Mouse (Mus musculus) adrenal gland, adult 8-10 months (tissue): ENCODE data around the gene Hist1h4i. TPM values are rescaled to one million over a fixed set of nuclear protein-coding genes. Genes with fewer than 3 reads are reported as not detected.

Experiments
- DNase-seq: peaks from one replicate; pipeline ENCODE4 v3.0.0; 2022
- microRNA-seq, 2 experiments: library from miRNA; unstranded; fragments of <30 nt; microRNA quantifications; one replicate each; pipeline ENCODE4 v1.2.0; 2022
- total RNA-seq, 4 experiments: library from RNA; stranded (reverse); gene quantifications; 2 replicates each; pipeline ENCODE4 v1.2.4; 2022

Hist1h4i gene
- total RNA-seq, 4 experiments from 2014 or later: 42.6 to 80.0 (median 56.7) TPM

DNA sequence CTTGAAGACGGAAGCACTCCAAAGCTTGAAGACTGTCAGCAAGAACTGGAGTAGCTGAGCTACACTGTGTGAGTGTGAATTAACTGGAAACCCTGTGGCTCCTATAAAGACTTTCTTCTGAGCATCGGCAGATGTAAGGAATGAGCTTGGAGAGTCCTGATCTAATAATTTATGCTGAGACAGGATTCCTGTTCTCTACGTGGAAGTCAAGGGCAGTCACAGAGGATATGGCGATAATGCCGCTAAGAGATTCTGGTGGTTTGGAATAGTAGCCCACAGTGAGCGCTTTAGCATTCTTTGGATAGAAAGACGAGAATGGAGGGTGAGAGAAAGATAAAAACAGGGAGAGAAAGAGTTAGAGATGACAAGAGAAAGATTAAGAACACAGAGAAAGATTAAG is 33.3 kb downstream of the Hist1h4i start:
- DNase-seq: no peak

DNA sequence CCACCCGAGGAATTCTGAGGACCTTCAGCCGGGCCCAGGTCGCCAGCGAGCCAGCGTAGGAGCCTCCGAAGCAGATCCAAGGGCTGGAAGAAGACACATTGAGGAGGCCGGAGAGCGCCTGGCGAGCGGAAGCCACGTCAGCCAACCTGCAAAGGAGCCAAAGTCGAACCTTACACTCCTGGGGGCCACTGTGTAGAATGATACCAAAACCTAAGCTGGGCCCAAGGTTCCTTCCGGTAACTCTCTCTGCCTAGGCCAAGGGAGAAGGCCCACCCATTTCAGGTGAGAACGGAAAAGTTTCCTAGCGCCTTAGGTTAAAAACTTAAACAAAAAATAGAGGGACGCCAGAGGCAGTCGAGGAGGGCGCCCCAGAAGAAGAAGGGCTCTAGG is 34.0 kb downstream of the Hist1h4i start:
- no peak for DNase-seq

DNA sequence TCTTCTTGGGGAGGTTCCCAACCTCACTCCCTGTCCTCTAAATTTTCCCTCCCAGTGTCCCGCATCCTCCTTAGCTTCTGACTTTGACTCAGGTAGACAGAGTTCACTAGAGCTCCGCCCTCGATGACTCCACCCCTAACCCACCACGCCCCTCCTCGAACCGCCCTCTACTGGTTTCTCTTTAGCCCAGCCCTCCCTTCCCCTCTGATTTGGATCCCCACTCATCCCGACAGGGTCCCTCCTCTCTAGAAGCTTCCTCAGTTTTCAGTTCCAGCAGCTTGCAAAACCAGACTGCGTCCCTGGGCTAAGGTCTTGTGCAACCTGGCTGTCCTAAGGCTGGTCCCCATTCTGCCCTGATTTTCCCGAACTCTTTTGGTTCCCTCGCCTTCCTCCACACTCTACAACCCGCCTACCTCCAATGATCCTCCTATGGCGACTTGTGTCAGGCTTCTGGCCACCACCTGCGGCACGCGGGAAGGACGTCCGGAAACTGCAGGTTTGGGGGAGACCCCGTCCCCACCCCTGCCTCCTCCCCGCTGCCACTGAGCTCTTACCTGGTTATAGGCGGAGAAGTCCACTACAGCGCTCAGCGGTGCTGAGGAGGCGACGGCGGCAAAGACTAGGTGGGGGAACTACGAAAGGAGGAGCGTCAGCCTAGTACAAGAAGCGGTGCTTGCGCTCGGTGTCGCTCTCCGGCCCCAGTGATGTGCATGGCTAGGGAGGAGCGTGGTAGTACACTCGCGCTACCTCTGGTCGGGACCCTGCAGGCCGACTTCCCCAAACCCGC is 34.6 kb downstream of the Hist1h4i start:
- no peak for DNase-seq

DNA sequence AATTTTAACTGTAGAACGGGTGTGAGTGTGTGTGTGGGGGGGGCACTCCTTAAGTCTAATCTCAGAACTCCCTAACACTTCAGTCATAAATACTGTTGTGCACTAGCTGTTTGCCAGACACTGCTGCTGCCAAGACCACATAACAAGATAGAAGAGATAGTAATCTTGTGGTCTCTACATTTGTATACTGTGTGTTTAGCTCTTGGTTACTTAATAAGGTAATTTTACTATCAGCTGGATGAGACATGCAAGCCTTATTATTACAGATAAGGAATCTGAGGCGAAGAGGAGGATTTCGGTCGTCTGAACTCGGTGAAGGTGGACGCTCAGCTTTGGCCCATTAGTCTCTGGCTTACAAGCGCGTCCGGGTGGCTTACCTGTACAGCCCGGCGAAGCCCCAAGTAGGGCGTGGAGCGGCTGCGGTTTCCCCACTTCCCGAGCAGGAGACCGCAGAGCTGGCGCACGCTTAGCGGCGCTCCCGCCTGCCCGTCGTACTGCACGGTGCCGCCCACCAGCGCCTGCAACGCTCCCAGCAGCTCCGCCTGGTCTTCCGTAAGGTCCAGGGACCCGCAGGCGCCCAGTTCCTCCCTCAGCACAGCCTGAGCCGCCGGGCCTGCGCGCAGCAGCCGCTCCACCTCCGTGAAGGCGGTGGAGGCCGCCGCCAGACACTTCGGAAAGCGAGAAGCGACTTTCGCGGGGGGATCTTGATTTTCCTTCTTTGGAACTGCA is 35.4 kb downstream of the Hist1h4i start:
- DNase-seq: no peak

DNA sequence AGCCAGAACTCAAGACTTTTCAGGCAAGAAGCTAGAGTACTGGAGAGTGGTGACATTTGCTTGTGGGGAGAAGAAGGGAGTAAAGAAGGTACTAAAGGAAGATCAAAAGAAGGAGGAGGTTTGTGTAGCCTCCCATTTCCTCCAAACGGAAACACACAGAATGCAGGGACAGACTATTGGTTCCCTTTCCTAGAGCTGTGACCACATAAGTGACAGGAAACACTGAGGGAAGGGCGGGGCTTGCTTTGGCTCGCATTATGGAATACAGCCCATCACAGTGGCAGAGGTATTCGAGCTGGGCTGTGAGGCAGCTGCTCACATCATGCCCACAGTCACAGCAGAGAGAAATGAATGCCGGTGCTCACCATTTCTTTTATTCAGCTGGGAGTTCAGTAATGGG is 39.3 kb downstream of the Hist1h4i start:
- no peak for DNase-seq

DNA sequence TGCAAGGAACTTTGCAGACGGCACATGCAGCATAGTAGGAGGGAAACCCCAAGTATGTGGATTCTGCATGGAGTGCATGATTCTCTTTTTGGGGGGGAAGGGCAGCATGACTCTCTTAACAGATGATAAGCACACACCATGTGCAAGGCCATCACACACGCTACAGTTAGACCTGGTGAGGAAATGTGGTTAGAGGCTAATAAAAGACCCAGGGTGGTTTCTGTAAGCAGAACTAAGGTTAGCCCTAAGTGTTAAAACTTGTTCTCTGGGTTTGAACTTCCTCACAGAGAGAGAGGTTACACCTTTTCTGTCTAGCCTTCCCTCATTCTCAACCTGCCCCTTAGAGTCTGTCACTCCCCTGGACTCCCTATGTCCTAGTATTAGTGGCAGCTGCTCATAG is 39.8 kb downstream of the Hist1h4i start:
- DNase-seq: no peak

DNA sequence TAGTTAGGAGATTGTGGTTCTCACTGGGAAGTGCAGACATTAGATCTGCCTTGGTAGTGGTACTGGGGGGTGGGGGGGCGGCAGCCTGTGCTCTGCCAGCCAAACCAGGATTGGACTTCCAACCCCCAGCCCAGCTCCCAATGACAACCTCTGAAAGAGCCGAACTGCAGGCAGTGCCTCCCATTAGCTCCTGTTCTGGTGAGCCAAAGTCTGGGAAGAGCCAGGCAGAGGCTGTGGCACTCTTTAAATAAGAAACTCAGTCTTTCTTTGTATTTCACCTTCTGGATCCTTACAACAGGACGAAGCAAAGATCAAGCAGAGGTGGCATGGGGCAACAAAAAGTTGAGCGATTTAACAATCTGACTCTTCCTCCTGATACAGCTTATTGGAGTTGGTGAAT is 42.0 kb downstream of the Hist1h4i start:
- DNase-seq: no peak

DNA sequence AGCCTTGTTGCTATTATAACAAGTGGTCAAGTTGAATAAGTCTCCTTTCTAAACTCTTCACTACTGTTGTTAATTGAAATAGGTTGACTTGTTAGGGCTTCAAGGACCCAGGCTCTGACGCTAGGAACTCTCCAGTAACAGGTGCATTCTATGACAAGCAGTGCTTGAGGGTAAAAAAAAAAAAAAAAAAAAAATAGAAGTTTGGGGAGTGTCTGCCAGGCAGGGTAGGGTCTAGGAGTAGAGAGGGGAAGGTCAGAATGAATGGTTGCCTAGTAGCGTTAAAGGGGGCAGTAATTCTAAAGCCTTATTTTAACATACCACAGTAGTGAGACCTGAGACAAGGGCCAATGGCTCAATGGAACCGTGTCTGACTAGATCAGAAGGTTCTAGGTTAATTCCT is 42.8 kb downstream of the Hist1h4i start:
- DNase-seq: no peak

DNA sequence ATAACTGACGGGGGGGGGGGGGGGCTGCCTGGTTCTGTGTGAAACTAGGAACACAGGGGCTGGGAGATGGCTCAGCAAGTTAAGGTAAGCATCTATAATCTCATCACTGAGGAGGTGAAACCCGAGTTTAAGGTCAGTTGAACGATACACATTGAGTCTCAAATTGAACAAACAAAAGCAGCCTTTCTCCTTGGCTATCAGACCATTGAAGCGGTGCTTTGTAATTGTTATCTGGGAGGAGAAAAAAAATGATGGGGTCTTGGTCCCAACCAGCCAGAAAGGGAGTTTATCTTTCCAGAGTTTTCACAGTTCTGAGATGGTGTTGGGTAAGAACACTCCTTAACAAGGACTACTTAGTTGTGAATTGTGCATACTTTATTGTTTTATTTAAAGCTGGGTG is 43.3 kb downstream of the Hist1h4i start:
- no peak for DNase-seq

DNA sequence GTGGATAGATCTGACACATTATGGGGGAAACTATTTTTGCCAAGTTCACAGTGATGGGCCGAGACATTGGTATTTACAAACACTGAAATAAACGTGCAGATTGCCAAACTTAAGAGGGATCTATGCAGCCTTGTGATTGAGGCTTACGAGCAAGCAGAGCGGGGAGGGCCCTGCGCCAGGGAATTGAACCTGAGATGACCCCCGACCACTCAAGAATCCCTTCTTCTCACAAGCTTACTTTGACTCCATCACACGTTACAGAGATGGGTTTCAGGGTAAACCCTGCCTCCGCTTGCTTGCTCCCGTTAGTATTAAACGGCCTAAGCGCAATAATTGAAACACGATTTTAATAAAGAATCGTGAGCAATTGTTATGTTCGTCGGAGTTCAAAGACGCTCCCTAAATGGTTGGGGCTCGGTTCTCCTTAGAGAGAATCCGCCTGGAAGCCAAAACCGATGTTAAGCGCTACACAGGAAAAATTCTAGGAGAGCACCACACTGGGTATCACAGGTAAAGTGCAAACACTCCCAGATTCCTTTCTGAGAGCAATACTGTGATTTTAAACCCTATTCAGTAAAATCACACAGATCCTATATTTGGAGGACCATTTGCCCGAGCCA is 43.9 kb downstream of the Hist1h4i start:
- no peak for DNase-seq

DNA sequence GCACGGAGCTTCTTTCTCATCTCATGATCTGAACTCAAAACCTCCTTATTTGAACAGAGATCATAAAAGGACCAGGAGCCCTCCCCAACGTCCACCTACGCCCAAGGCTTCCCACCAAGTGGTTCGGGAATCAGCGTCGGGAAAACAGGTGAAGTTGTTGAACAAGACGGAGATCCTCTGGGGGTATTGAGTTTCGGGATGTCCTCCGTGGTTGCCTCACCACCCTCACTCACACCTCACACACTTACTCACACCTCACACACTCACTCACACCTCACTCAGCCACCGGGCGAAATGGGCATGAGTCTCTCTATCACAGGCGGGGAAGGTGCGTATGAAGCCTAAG is 44.3 kb downstream of the Hist1h4i start:
- no peak for DNase-seq

DNA sequence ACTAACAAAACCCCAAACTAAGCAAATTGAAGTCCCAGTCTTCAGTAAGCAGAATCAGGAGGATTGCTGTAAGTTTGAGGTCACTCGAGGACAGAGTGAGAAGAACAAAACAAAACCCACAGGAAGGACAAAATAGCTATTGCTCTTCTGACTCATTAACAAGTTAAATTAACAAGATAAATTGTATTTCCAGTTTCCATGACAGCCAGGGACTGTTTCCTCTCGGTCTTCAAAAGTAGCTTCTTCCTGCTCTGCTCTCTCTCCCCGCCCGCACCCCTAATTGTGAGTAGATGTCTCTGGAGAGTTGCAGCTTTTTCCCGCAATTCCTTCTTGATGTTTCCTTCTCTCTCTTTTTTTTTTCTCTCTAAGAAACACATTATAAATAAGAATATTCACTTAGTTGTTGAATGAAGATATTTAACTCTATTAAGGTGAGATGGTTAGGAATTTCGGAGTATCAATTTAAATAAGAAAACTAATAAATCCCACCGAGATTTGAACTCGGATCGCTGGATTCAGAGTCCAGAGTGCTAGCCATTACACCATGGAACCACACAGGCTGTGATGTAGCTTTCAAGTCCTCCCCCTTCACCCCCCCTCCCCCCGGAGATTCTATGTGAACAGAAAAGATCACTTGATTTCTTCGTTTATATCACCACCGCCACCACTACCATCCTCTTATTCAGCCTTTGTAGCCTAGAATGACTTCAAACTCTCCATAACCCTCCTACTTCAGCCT is 44.9 kb downstream of the Hist1h4i start:
- DNase-seq: no peak

DNA sequence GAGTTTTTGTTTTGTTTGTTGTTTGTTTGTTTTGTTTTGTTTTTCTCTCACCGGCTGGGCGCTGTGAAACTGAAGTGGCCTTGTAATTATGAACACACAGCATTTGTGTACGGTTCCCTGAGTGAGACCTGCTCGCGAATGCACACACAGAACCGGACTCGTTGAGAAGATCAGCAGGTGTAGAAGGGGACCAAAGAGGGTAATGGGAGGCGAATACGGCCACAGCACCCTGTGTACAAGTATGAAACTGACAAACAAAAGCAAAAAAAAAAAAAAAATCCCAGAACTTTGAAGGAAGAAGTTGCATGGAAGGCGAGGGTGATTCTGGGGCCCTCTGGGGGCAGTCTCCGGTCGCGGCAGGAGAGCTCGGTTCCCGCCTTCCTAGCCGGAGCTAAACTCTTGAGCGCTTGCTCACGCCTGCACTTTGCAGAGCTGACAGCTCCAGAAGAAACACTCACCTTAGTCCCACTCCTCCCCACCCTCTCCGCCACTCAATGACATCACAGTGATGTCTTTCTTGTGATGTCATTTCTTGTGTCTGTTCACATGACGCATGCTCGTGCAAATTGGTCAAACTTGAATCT is 45.7 kb downstream of the Hist1h4i start:
- no peak for DNase-seq

DNA sequence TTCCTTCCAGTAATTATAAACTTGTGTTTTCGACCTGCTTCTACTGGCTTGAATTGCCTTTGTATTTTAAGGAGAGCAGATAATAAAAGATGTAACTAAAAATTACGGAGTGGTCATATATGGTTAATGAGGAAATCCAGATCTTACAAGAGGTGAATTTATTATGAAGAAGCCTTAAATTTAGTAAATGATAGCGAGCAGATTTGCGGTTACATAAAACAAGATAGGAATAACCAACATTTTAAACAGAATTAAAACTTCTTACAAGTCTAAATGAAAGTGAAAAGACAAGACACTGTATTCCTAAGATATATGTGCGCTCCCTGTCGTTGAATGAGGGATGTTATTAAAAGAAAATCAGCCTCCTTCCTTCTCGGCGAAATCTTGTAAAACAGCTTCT is 46.3 kb downstream of the Hist1h4i start:
- DNase-seq: no peak

DNA sequence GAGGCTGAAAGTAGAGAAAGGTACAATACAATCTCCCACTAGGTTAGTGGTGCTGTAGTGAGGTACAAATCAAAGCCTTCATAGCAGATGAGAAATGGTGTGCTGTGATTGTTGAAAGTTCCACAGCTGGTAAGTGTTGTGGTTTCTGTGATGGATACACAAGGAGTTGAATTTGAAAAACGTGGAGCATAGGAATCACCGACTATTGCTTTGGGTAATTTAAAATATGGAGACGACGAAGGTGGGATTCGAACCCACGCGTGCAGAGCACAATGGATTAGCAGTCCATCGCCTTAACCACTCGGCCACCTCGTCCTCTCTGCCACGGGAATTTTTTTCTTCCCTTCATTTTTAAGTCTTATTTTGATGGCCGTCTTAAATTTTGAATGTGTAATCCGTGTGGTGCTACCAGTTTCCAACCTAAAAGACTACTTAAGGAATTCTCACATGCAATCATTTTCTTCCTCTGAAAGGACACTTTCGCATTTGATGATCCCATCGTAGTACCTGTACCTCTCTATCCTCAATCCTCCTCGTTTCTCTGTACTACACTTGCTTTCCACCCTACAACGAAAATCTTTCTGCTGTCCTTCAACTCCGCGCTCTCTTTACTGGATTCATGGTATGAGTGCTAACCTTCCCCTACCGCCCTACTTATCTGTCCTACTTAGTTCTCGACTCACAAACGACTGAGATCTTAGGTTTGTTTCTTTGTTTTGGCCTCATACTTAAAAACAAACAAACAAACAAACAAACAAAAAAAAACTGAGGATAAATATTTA is 47.0 kb downstream of the Hist1h4i start:
- no peak for DNase-seq

DNA sequence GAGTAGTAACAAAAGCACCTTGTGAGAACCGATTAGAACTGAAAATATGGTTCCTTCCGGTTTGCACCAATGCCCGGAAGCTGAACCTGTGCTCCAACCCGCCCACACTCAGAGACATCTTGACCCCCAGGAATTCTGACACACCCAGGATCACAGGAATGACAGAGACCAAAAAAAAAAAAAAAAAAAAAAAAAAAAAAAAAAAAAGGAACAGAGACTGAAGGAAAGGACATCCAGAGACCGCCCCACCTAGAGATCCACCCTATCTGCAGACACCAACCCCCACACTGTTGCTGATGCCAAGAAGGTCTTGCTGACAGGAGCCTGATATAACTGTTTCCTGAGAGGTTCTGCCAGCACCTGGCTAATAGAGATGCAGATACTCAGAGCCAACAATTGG is 48.6 kb downstream of the Hist1h4i start:
- no peak for DNase-seq

Small RNA genes within 50 kb of the gene (microRNA-seq; reads per million reads assigned to microRNA genes)
- gene Gm26300: 0 reads per million in 2 experiments
- gene Gm44390: 0 reads per million in 2 experiments
- 0 to 0.17 reads per million in 2 experiments for gene Gm44486

Other genes with a start within 250 kb of the Hist1h4i start
- 10 to 100 TPM; 62.2 to 78.1 (median 68.0) TPM for gene Hist1h2bq, start 231.2 kb downstream of the Hist1h4i start, total RNA-seq
- 10 to 100 TPM in 3 of 4 experiments, 1 to 10 TPM in 1; 6.1 to 36.2 (median 24.9) TPM for gene Hist1h2ao, start 230.9 kb downstream of the Hist1h4i start, total RNA-seq
- gene Hist1h4m, start 229.6 kb downstream of the Hist1h4i start, total RNA-seq: 100 to 1,000 TPM; 110 to 175 (median 150) TPM
- gene Hist1h4n, start 209.2 kb downstream of the Hist1h4i start, total RNA-seq: 100 to 1,000 TPM in 2 of 4 experiments, 10 to 100 TPM in 2; 56.8 to 227 (median 113) TPM
- gene Hist1h2ap, start 207.9 kb downstream of the Hist1h4i start, total RNA-seq: 10 to 100 TPM; 19.8 to 45.6 (median 32.3) TPM
- 10 to 100 TPM; 63.3 to 78.8 (median 69.1) TPM for gene Hist1h2br, start 207.6 kb downstream of the Hist1h4i start, total RNA-seq
- 1 to 10 TPM; 1.5 to 6.2 (median 3.6) TPM for gene Zfp184, start 96.3 kb downstream of the Hist1h4i start, total RNA-seq
- not detected for gene Pom121l2, start 60.2 kb downstream of the Hist1h4i start, total RNA-seq
- gene Prss16, start 31.6 kb downstream of the Hist1h4i start, total RNA-seq: under 1 TPM in 2 of 4 experiments, not detected in 2; 0.63 to 0.70 TPM
- gene Hist1h2ah, start 5.8 kb downstream of the Hist1h4i start, total RNA-seq: 10 to 100 TPM in 2 of 4 experiments, 1 to 10 TPM in 1, not detected in 1; 6.0 to 18.5 (median 12.6) TPM
- gene Hist1h2bk, start 5.5 kb downstream of the Hist1h4i start, total RNA-seq: 10 to 100 TPM; 22.5 to 31.6 (median 25.4) TPM
- gene Hist1h2ag, start 1.6 kb upstream of the Hist1h4i start, total RNA-seq: 10 to 100 TPM in 3 of 4 experiments, 1 to 10 TPM in 1; 8.7 to 18.8 (median 13.1) TPM
- 10 to 100 TPM; 14.2 to 31.0 (median 21.9) TPM for gene Hist1h2bj, start 1.9 kb upstream of the Hist1h4i start, total RNA-seq
- not detected for gene Vmn1r188, start 43.1 kb upstream of the Hist1h4i start, total RNA-seq
- not detected for gene Vmn1r189, start 64.5 kb upstream of the Hist1h4i start, total RNA-seq
- gene Vmn1r191, start 142.6 kb upstream of the Hist1h4i start, total RNA-seq: not detected
- gene Vmn1r192, start 149.8 kb upstream of the Hist1h4i start, total RNA-seq: not detected
- not detected for gene Vmn1r193, start 181.8 kb upstream of the Hist1h4i start, total RNA-seq
- gene Vmn1r194, start 202.9 kb upstream of the Hist1h4i start, total RNA-seq: not detected
- gene Vmn1r195, start 229.2 kb upstream of the Hist1h4i start, total RNA-seq: not detected
- not detected for gene Vmn1r196, start 248.6 kb upstream of the Hist1h4i start, total RNA-seq